Mouse (Mus musculus): ENCODE measurements around the gene Chst5. TPM values are rescaled to one million over a fixed set of nuclear protein-coding genes. Genes with fewer than 3 reads are reported as not detected.

Gene Chst5
- polyA plus RNA-seq, 1 experiment from 2014 or later, result 4.3 TPM

- Histone ChIP-seq H3K27me3 (ENCODE audit: control insufficient read depth, insufficient read depth, low read length) (no peaks in the 10 kb centered on the region), H3K36me3 (ENCODE audit: control insufficient read depth, insufficient read depth, low read length) (no peaks in the 10 kb centered on the region), H3K4me2 (ENCODE audit: low read depth) (peak within 1 kb of the TSS; percentile 94), H3K4me1 (ENCODE audit: control insufficient read depth, insufficient read depth, low read length) (peaks cover 4% of the 10 kb centered on the region; the same call in 1 of the 2 replicates), H3K9ac (ENCODE audit: low read length) (peak within 1 kb of the TSS; percentile 84), H3K4me3 (ENCODE audit: low read depth, low read length) (peak within 1 kb of the TSS; percentile 74), H3K27ac (ENCODE audit: low read depth, low read length) (peak within 1 kb of the TSS; percentile 81), H3K9me3 (ENCODE audit: control insufficient read depth, low read length) (no peaks in the 10 kb centered on the region)
- WGBS, result under 1% methylated on average over 53 of the region's 53 CpGs
- DNase-seq (ENCODE audit: low spot score) (peak; percentile 91), ATAC-seq (ENCODE audit: insufficient read depth, low FRiP score, low TSS enrichment) (peak; percentile 99)
Observed at GRCm38 (mm10) chr8:111933348-111934076, 23.3 kb upstream of the Chst5 start, which contains the start of gene Tmem231. TSS of gene Tmem231 (minus strand) at chr8:111933881.

- H3K27ac ChIP-seq (ENCODE audit: low read depth, low read length), result peak overlapping the region; percentile 81; the same call in 1 of the 2 replicates
- H3K4me3 ChIP-seq (ENCODE audit: low read depth, low read length), result peak overlapping the region; percentile 74
- WGBS, result 34% methylated on average over 19 of the region's 19 CpGs
- peak overlapping the region; percentile 94 for H3K4me2 ChIP-seq (ENCODE audit: low read depth)
- H3K9ac ChIP-seq (ENCODE audit: low read length), result peak overlapping the region; percentile 84
- peaks cover 4% of the 10 kb centered on the region; the same call in 1 of the 2 replicates for H3K4me1 ChIP-seq (ENCODE audit: control insufficient read depth, insufficient read depth, low read length)
- ATAC-seq (ENCODE audit: insufficient read depth, low FRiP score, low TSS enrichment) (peak; percentile 35; the same call in 1 of the 2 replicates), DNase-seq (ENCODE audit: low spot score) (peak; percentile 39)
- no peaks in the 10 kb centered on the region for H3K36me3 ChIP-seq (ENCODE audit: control insufficient read depth, insufficient read depth, low read length)
- no peaks in the 10 kb centered on the region for H3K27me3 ChIP-seq (ENCODE audit: control insufficient read depth, insufficient read depth, low read length)
- no peaks in the 10 kb centered on the region for H3K9me3 ChIP-seq (ENCODE audit: control insufficient read depth, low read length)
Observed at GRCm38 (mm10) chr8:111932580-111933336, 22.5 kb upstream of the Chst5 start.

- no peaks in the 10 kb centered on the region for H3K9me3 ChIP-seq (ENCODE audit: control insufficient read depth, low read length)
- H3K4me3 ChIP-seq (ENCODE audit: low read depth, low read length), result no peak overlapping the region
- no peak for DNase-seq (ENCODE audit: low spot score)
- no peak for ATAC-seq (ENCODE audit: insufficient read depth, low FRiP score, low TSS enrichment)
- 78% methylated on average over 16 of the region's 16 CpGs for WGBS
- peaks cover 4% of the 10 kb centered on the region; the same call in 1 of the 2 replicates for H3K4me1 ChIP-seq (ENCODE audit: control insufficient read depth, insufficient read depth, low read length)
- H3K9ac ChIP-seq (ENCODE audit: low read length), result no peak overlapping the region
- no peaks in the 10 kb centered on the region for H3K27me3 ChIP-seq (ENCODE audit: control insufficient read depth, insufficient read depth, low read length)
- no peak overlapping the region for H3K27ac ChIP-seq (ENCODE audit: low read depth, low read length)
- no peaks in the 10 kb centered on the region for H3K36me3 ChIP-seq (ENCODE audit: control insufficient read depth, insufficient read depth, low read length)
- H3K4me2 ChIP-seq (ENCODE audit: low read depth), result no peak overlapping the region
Observed at GRCm38 (mm10) chr8:111931721-111932120, 21.5 kb upstream of the Chst5 start.

GRCm38 (mm10) chr8:111929648-111930344 lies 19.5 kb upstream of the Chst5 start:
- Histone ChIP-seq H3K4me1 (ENCODE audit: control insufficient read depth, insufficient read depth, low read length) (peaks cover 4% of the 10 kb centered on the region; the same call in 1 of the 2 replicates), H3K36me3 (ENCODE audit: control insufficient read depth, insufficient read depth, low read length) (no peaks in the 10 kb centered on the region), H3K27ac (ENCODE audit: low read depth, low read length) (no peak overlapping the region), H3K9me3 (ENCODE audit: control insufficient read depth, low read length) (no peaks in the 10 kb centered on the region), H3K4me2 (ENCODE audit: low read depth) (no peak overlapping the region), H3K27me3 (ENCODE audit: control insufficient read depth, insufficient read depth, low read length) (no peaks in the 10 kb centered on the region), H3K9ac (ENCODE audit: low read length) (no peak overlapping the region), H3K4me3 (ENCODE audit: low read depth, low read length) (no peak overlapping the region)
- 80% methylated on average over 8 of the region's 8 CpGs for WGBS
- no peak for ATAC-seq (ENCODE audit: insufficient read depth, low FRiP score, low TSS enrichment)
- DNase-seq (ENCODE audit: low spot score), result no peak

GRCm38 (mm10) chr8:111924976-111925375 lies 14.7 kb upstream of the Chst5 start:
- H3K27me3 ChIP-seq (ENCODE audit: control insufficient read depth, insufficient read depth, low read length), result no peaks in the 10 kb centered on the region
- H3K9ac ChIP-seq (ENCODE audit: low read length), result no peak overlapping the region
- no peaks in the 10 kb centered on the region for H3K36me3 ChIP-seq (ENCODE audit: control insufficient read depth, insufficient read depth, low read length)
- WGBS, result 89% methylated on average over 7 of the region's 7 CpGs
- no peak overlapping the region for H3K4me2 ChIP-seq (ENCODE audit: low read depth)
- ATAC-seq (ENCODE audit: insufficient read depth, low FRiP score, low TSS enrichment) (no peak), DNase-seq (ENCODE audit: low spot score) (no peak)
- H3K27ac ChIP-seq (ENCODE audit: low read depth, low read length), result no peak overlapping the region
- H3K4me1 ChIP-seq (ENCODE audit: control insufficient read depth, insufficient read depth, low read length), result no peaks in the 10 kb centered on the region
- H3K4me3 ChIP-seq (ENCODE audit: low read depth, low read length), result no peak overlapping the region
- H3K9me3 ChIP-seq (ENCODE audit: control insufficient read depth, low read length), result no peaks in the 10 kb centered on the region

GRCm38 (mm10) chr8:111923383-111923804 lies 13.1 kb upstream of the Chst5 start:
- Histone ChIP-seq H3K36me3 (ENCODE audit: control insufficient read depth, insufficient read depth, low read length) (no peaks in the 10 kb centered on the region), H3K27ac (ENCODE audit: low read depth, low read length) (no peak overlapping the region), H3K9ac (ENCODE audit: low read length) (no peak overlapping the region), H3K4me2 (ENCODE audit: low read depth) (no peak overlapping the region), H3K9me3 (ENCODE audit: control insufficient read depth, low read length) (no peaks in the 10 kb centered on the region), H3K4me1 (ENCODE audit: control insufficient read depth, insufficient read depth, low read length) (no peaks in the 10 kb centered on the region), H3K27me3 (ENCODE audit: control insufficient read depth, insufficient read depth, low read length) (no peaks in the 10 kb centered on the region), H3K4me3 (ENCODE audit: low read depth, low read length) (no peak overlapping the region)
- WGBS, result 32% methylated on average over 10 of the region's 10 CpGs
- no peak for ATAC-seq (ENCODE audit: insufficient read depth, low FRiP score, low TSS enrichment)
- DNase-seq (ENCODE audit: low spot score), result no peak

GRCm38 (mm10) chr8:111920971-111921370 lies 10.7 kb upstream of the Chst5 start:
- Histone ChIP-seq H3K4me2 (ENCODE audit: low read depth) (no peak overlapping the region), H3K27me3 (ENCODE audit: control insufficient read depth, insufficient read depth, low read length) (no peaks in the 10 kb centered on the region), H3K27ac (ENCODE audit: low read depth, low read length) (no peak overlapping the region), H3K4me1 (ENCODE audit: control insufficient read depth, insufficient read depth, low read length) (no peaks in the 10 kb centered on the region), H3K36me3 (ENCODE audit: control insufficient read depth, insufficient read depth, low read length) (no peaks in the 10 kb centered on the region), H3K9me3 (ENCODE audit: control insufficient read depth, low read length) (no peaks in the 10 kb centered on the region), H3K4me3 (ENCODE audit: low read depth, low read length) (no peak overlapping the region), H3K9ac (ENCODE audit: low read length) (no peak overlapping the region)
- DNase-seq (ENCODE audit: low spot score) (no peak), ATAC-seq (ENCODE audit: insufficient read depth, low FRiP score, low TSS enrichment) (no peak)
- 88% methylated on average over 4 of the region's 4 CpGs for WGBS

GRCm38 (mm10) chr8:111919663-111920062 lies 9.4 kb upstream of the Chst5 start:
- Histone ChIP-seq H3K4me1 (ENCODE audit: control insufficient read depth, insufficient read depth, low read length) (no peaks in the 10 kb centered on the region), H3K27me3 (ENCODE audit: control insufficient read depth, insufficient read depth, low read length) (no peaks in the 10 kb centered on the region), H3K9ac (ENCODE audit: low read length) (no peak overlapping the region), H3K9me3 (ENCODE audit: control insufficient read depth, low read length) (no peaks in the 10 kb centered on the region), H3K27ac (ENCODE audit: low read depth, low read length) (no peak overlapping the region), H3K4me2 (ENCODE audit: low read depth) (no peak overlapping the region), H3K36me3 (ENCODE audit: control insufficient read depth, insufficient read depth, low read length) (no peaks in the 10 kb centered on the region), H3K4me3 (ENCODE audit: low read depth, low read length) (no peak overlapping the region)
- DNase-seq (ENCODE audit: low spot score), result no peak
- ATAC-seq (ENCODE audit: insufficient read depth, low FRiP score, low TSS enrichment), result no peak
- 88% methylated on average over 2 of the region's 2 CpGs for WGBS

Measured in neural tube, embryonic 11.5 days (tissue).